Mouse (Mus musculus) spleen, embryonic (tissue): Measurements from ENCODE around the gene Gm5930.
"Not testable (repeated sequence)": the region's sequence is repeated elsewhere in the genome, so short reads cannot be mapped to it uniquely, and the experiment has no call there.

Source experiments
- CTCF ChIA-PET: fragments of 350-600 bp; sonication (Branson Sonifier 250); formaldehyde crosslinking; loops from one replicate; lab custom pipeline; 2022; lab: Charles Lee

Gm5930 gene

DNA sequence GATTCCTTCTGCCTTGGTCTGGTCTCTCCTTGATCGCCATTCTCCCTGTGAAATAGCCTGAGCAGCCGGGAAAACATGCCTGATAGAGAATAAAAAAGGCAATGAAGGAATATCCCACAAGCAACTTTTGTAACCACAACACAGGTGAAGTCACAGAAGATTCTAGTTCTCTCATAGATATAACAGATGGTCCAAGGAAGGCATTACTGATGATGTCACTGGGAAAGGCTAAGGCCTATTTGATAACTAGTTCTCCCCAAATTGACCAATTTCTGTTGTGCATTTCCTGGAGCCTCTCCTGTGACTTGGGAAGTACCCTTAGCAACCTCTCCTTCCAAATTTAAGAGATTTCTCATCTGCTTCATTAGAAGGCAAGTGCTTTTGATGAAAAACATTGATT, at the start of gene Gm5930:
TSS of gene Gm5930 (minus strand) at position 101 of the 400 bp plus-strand sequence.
- CTCF ChIA-PET = not testable (repeated sequence)

DNA sequence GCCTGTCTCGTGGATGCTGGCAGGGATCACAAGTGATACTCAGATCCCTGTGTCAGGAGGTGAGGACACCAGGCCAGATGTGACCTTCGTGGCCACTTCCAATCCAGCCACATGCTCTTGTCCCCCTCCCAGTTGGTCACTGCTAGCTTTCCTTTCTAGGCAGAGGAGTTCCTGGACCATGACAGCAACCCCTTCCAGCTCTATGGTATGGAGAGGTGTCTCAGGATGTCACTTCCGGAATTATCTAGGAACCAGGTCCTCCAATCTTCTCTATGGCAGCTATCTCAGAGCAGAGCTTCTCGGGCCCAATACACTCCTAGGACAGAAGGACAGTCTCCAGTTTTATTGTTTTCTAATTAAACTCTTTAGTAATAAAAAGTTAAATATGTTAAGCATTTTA, 45.8 kb upstream of the Gm5930 start:
- CTCF ChIA-PET = not testable (repeated sequence)

DNA sequence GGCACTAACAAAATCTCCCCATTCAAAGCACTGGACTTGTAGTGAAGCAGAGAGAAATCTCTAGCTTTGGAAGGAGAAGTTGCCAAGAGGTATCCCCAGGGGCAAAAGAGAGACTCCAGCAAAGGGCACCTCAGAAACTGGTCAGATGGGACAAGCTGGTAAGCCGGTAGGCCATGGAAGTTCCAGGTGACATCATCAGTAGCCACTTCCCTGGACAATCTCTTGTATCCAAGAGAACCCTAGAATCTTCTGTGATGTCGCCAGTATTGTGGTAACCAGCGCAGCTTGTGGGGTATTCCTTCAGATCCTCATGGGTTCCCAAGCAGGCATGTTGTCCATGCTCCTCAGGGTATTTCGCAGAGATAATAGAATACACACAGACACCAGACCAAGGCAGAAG, 26.7 kb upstream of the Gm5930 start, which contains the start of gene Gm8229:
TSS of gene Gm8229 (plus strand) at position 301 of the 400 bp plus-strand sequence.
- CTCF ChIA-PET = not testable (repeated sequence)

DNA sequence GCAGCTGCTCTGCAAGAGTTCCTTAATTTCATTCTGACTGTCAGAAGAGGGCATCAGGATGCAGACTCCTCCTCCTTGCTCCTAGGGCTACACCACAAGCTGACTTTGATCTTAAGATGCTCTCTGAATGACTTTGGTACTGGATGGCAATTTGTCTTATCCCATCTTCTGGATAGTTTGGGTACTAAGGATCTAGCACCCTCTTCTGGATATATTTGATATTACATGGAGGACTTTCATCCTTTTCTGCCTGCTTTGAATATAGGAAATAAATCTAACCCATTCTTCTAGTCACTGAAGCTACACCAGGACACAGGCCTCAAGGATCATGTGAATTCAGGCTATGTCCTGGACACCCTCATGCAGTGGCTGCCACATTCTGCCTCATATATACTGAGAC, 23.9 kb upstream of the Gm5930 start:
- CTCF ChIA-PET = not testable (repeated sequence)

DNA sequence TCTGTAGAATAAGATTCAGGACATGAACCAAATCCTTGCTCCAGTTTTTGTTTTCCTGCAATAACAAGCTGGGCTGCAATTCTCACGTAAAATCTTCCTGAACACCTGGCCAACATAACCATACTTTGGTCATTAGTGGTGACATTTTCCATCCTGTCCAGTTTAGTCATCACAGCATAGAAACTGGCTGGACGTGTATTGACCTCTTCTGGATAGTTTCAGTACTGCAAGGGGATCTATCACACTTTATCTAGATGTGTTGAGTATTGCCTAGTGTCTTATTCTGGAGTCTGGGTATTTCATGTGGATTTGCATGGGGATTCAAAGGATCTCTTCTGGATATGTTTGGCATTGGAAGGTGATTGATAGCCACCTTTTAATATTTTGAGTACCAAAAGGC, 23.0 kb upstream of the Gm5930 start:
- CTCF ChIA-PET = not testable (repeated sequence)

DNA sequence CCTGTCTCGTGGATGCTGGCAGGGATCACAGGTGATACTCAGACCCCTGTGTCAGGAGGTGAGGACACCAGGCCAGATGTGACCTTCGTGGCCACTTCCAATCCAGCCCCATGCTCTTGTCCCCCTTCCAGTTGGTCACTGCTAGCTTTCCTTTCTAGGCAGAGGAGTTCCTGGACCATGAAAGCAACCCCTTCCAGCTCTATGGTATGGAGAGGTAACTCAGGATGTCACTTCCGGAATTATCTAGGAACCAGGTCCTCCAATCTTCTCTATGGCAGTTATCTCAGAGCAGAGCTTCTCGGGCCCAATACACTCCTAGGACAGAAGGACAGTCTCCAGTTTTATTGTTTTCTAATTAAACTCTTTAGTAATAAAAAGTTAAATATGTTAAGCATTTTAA, 26.3 kb downstream of the Gm5930 start:
- CTCF ChIA-PET = not testable (repeated sequence)

DNA sequence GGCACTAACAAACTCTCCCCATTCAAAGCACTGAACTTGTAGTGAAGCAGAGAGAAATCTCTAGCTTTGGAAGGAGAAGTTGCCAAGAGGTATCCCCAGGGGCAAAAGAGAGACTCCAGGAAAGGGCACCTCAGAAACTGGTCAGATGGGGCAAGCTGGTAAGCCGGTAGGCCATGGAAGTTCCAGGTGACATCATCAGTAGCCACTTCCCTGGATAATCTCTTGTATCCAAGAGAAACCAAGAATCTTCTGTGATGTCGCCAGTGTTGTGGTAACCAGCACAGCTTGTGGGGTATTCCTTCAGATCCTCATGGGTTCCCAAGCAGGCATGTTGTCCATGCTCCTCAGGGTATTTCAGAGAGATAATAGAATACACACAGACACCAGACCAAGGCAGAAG, 53.1 kb downstream of the Gm5930 start, which contains the start of gene Gm8220:
TSS of gene Gm8220 (plus strand) at position 301 of the 400 bp plus-strand sequence.
- CTCF ChIA-PET = not testable (repeated sequence)
